Mouse (Mus musculus): ENCODE results near the gene Hoxc9. TPM values are rescaled to one million over a fixed set of nuclear protein-coding genes. Genes with fewer than 3 reads are reported as not detected.

Hoxc9 gene
- total RNA-seq, 2 experiments from 2014 or later: not detected

DNA sequence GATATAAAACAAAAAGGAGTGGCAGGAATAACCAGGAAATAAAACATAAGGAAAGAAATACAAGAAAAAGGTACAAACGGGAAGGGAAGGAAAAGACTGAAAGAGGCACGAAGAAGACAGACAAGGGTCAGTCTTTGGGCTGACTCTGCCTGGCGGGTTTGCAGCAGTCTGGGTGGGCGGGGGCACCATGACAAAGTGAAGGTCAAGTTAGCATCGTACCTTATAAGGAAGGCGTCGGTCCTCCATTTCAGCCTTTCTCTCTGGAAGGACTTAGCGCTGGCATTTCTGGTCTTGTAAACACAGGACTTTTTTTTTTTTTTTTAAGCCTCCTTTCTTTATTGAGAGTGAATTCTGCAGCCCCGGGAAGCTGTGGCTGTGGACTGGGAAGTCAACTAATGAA, 29.0 kb upstream of the Hoxc9 start:
- DNase-seq (ENCODE audit: low spot score in 2 of 2): no peak
- no peak for TF ChIP-seq CTCF (conservative IDR thresholded peaks at IDR 0.05)
- Histone ChIP-seq H3K27ac (no peak overlapping the region), H3K4me3 (no peak overlapping the region)

DNA sequence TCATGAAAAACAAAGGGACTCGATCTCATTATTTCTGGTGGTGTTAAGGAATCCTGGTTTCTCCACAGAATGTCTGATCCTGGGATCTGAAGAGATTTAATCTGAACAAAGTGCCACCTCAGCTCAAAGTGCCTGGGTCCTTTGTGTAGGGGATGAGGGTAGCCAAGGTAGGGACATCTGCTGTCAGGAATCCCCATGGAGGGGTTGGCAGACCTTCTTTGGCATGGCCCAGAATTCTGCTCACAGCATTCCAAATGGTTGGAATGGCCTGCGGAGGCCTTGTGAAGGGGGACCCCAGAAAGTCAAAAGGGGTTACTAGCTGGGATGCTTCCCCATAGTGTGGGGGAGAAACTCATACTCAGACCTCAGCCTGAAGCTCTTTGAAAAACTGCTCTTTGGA, 27.4 kb upstream of the Hoxc9 start:
- Histone ChIP-seq H3K4me3 (no peak overlapping the region), H3K27ac (no peak overlapping the region)
- no peak for TF ChIP-seq CTCF (conservative IDR thresholded peaks at IDR 0.05)
- no peak for DNase-seq (ENCODE audit: low spot score in 2 of 2)

DNA sequence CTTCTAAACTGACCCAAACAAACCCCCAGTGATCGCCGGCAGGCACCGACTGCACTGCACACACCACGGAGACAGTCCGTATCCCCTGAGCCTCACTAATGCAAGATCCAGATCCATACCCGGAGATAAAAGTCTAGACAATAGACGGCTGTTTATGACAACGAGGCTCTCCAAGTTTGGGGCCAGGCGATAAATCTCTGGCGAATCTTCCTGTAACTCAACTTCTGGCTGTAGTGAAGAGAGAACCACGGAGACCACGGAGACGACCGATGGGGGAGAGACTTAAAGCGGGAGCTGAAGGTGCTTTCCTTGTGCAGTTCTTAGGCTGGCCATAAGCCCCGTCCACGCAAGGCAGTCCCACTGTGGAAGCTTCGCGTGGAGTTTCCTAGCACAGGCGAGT, 26.5 kb upstream of the Hoxc9 start:
- DNase-seq (ENCODE audit: low spot score in 2 of 2): no peak
- no peak overlapping the region for H3K27ac ChIP-seq
- TF ChIP-seq CTCF (conservative IDR thresholded peaks at IDR 0.05): no peak
- H3K4me3 ChIP-seq: no peak overlapping the region

DNA sequence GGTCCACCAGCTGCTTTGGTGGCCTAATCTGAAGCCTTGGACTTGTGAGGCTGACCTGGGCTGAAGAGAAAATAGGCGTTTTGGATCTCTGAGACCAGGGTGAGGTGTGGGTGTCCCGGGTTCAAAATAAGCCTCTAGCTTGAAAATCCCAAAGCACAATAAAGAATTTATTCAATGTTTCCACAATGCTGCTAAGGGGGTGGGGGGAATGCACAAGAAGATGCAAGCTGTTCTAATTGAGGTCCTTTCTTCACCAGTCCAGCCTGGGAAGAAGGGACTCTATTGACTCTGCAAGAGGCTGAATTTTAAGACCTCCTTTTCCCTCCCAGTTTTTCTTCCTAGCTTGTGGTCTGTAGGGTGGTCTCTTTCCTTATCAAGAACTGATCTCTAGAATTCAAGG, 25.4 kb upstream of the Hoxc9 start:
- no peak for TF ChIP-seq CTCF (conservative IDR thresholded peaks at IDR 0.05)
- no peak for DNase-seq (ENCODE audit: low spot score in 2 of 2)
- Histone ChIP-seq H3K27ac (no peak overlapping the region), H3K4me3 (no peak overlapping the region)

DNA sequence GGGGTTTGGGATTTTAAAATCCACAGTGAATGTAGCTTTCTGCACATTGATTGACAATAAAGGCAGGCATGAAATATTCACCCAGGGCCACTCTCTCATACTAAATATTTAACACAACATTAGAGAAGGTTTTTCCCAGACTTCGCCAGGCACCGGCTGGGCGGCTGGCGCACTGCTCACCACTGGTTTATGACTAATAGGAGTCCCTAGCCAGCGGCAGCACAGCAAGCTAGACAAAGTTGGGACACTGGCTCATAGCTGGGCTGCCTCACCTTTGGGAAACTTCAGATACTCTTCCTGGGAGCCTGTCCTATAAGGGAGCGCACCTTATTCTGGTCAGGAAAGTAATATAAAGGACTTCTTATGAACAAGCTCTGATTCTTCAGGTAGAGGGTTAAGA, 22.7 kb upstream of the Hoxc9 start:
- no peak for TF ChIP-seq CTCF (conservative IDR thresholded peaks at IDR 0.05)
- DNase-seq (ENCODE audit: low spot score in 2 of 2): no peak
- Histone ChIP-seq H3K27ac (no peak overlapping the region), H3K4me3 (no peak overlapping the region)

DNA sequence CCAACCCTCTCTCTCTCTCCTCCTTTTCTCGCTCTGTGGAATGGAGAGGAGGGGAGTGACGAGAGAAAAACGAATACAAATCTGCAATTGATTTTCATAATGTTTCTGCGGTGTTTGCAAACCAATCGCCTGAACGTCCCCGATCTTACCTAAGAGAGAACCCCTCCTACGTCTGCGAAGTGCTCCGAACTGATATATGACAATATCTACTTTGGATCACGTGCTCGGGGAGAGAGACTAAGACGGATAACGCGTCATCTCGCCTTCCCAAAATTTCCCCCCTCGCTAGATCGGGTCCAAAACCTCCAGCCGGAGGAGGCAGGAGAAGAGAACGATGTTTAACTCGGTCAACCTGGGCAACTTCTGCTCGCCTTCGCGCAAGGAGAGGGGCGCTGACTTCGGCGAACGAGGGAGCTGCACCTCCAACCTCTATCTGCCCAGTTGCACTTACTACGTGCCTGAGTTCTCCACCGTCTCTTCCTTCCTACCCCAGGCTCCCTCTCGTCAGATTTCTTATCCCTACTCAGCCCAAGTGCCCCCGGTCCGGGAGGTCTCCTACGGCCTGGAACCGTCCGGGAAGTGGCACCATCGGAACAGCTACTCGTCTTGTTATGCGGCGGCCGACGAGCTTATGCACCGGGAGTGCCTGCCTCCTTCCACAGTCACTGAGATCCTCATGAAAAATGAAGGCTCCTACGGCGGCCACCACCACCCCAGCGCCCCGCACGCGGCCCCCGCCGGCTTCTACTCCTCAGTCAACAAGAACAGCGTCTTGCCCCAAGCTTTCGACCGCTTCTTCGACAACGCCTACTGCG, 21.8 kb upstream of the Hoxc9 start, which contains the start of gene Hoxc11:
Hoxc11 (plus strand) TSS at position 236 of the 815 bp plus-strand sequence.
- H3K4me3 ChIP-seq: no peak within 1 kb of the TSS
- no peak for TF ChIP-seq CTCF (conservative IDR thresholded peaks at IDR 0.05)
- no peak for DNase-seq (ENCODE audit: low spot score in 2 of 2)

DNA sequence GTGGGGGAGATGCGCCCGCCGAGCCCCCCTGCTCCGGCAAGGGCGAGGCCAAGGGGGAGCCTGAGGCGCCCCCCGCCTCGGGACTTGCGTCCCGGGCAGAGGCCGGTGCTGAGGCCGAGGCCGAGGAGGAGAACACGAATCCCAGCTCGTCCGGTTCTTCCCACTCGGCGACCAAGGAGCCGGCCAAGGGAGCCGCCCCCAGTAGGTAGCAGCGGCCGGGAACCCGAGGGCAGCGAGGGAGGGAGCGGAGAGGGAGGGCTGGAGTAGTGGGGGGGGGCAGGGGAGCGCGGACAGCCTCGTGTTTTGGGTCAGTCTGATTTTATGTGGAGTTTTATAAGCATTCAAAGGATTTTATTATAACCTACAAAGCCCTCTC, 21.2 kb upstream of the Hoxc9 start:
- H3K4me3 ChIP-seq: no peak overlapping the region
- no peak for DNase-seq (ENCODE audit: low spot score in 2 of 2)
- no peak for TF ChIP-seq CTCF (conservative IDR thresholded peaks at IDR 0.05)
- no peak overlapping the region for H3K27ac ChIP-seq

More for the DNA sequence above, 21.8 kb upstream of the Hoxc9 start, which contains the start of gene Hoxc11:
- no peak within 1 kb of the TSS for H3K27ac ChIP-seq

DNA sequence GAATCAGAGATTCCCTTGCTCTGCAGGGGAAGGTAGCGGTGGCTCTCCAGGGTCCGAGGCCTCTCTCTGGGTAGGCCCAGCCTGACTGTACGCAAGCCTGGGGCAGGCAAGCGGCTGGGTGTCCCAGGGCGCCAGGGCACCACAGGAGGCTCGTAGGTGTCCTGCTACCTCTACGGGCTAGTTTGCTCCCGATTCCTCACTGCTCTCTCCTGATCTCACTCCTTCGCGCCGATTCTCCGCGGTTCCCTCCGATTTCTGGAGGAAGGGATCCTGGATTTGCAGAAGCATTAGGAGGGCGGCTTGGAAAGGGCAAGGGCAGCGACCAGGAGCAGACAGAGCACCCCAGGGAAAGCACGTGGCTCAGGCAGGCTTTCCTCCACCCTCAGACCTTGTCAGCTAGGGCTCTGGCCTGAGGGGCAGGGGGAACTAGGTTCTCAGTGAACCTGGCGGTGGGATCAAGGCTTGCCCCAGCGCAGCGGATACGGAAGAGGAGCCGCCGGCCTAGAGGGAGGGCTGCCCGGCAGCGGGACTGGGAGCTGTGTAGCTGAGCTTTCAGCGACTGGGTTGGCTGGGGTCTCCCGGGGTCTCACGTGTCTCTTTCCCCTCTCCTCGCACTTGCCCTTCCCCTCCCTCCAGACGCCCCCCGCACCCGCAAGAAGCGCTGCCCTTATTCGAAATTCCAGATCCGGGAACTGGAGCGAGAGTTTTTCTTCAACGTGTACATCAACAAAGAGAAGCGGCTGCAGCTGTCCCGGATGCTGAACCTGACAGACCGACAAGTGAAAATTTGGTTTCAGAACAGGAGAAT, 20.2 kb upstream of the Hoxc9 start:
- Histone ChIP-seq H3K4me3 (no peak overlapping the region), H3K27ac (no peak overlapping the region)
- no peak for DNase-seq (ENCODE audit: low spot score in 2 of 2)
- no peak for TF ChIP-seq CTCF (conservative IDR thresholded peaks at IDR 0.05)

DNA sequence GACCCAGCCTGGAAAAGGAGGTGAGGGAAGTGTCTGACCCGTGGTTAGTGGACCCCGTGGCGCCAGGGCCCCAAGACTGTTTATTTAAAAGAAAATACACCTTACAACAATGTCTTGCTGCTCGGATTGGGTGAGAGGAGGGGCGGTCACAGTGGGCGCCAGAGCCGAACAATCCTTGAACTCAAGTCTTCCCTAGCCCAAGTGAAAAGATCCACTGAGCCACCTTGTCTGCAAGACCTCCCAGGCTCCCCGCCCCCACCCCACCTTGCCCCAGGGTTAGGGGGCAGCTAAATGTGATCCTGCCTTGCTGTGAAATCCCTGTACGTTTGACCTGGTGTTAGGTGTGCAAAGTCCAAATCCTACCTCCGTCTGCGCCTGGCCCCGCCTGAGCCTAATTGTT, 19.3 kb upstream of the Hoxc9 start:
- Histone ChIP-seq H3K4me3 (no peak overlapping the region), H3K27ac (no peak overlapping the region)
- DNase-seq (ENCODE audit: low spot score in 2 of 2): no peak
- TF ChIP-seq CTCF (conservative IDR thresholded peaks at IDR 0.05): no peak

DNA sequence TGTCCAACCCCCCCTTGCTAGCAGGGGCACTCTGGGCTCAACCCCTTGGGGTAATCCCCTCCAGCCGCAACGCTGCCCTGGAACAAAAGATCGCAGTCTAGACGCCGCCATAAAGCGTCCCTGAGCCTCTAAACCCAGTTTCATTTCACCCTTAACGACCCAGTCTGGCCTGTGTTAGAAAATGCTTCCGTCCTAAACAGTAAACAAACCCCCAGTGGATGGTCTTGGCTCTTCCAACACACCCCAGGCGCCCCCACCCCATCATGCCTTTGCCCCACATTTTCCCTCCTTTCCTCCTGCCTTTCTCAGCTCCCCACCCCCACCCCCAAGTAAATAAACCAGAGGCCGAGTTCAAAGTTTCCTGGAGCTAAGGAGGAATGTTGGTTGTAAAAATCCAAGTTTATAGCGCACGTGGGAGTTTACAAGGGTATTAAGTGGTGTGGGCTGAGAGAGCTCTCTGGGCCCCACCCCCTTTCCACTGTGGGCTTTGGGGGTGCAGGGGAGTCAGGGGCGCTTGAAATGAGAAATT, 16.5 kb upstream of the Hoxc9 start:
- no peak for DNase-seq (ENCODE audit: low spot score in 2 of 2)
- TF ChIP-seq CTCF (conservative IDR thresholded peaks at IDR 0.05): no peak

DNA sequence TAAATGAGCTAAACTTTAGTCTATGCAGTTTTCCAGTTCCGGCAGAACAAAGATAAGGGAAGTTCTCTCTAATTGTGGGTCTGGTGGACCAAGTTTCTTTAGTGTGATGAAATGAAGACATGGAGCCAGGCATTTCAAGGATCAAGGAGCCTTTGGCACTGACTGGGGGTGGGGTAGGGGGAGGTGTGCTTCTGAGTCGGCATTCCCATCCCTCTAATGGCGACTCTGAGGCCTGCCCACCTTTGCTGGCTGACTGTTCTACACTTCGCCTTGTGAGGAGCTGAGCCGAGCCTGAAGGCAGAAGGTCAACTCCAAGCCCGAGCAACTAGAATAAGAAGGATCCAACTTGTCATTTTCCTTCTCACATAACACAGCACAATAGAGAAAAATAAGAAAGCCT, 14.5 kb upstream of the Hoxc9 start:
- DNase-seq (ENCODE audit: low spot score in 2 of 2): no peak
- Histone ChIP-seq H3K4me3 (no peak overlapping the region), H3K27ac (no peak overlapping the region)
- TF ChIP-seq CTCF (conservative IDR thresholded peaks at IDR 0.05): no peak

More for the DNA sequence above, 16.5 kb upstream of the Hoxc9 start:
- Histone ChIP-seq H3K4me3 (no peak overlapping the region), H3K27ac (no peak overlapping the region)

DNA sequence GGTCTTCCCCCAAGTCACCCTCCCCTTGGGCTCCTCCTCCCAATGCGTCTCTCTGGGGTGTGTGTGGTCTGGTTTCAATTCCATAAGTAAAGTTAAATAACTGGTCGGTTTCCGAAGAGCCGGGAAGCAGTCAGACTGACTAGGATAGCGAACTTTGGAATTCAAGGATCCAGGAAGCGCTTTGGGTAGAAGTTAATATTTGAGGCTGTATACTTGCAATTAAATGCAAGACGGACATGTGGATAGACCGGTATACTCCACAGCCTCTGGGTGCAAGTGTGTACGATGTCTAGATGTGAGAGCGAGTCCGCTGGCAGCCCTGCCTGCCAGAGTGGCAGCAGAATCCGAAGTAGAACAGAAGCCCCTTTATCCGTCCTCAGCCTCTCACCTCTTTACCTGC, 13.7 kb upstream of the Hoxc9 start:
- TF ChIP-seq CTCF (conservative IDR thresholded peaks at IDR 0.05): no peak
- no peak overlapping the region for H3K27ac ChIP-seq
- no peak for DNase-seq (ENCODE audit: low spot score in 2 of 2)
- H3K4me3 ChIP-seq: no peak overlapping the region

DNA sequence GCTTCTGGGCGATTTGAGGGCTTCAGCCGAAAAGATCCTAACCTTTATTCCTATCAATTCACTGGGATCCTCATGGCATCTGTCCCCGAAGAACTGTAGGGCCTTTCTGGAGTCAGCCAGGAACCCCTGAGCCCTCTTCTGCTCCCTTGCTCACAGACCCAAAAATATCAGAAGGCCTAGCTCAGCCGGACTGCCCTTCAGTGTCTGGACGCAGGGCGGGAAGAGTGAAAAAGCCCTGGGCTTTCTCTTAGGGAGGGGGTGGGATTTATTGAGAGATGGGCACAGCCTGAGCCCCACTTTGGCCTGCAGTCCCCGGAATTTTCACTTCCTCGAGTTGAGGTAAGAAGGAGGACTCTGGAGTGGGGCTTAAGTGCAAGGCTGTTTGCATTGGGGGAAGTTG, 13.0 kb upstream of the Hoxc9 start:
- TF ChIP-seq CTCF (conservative IDR thresholded peaks at IDR 0.05): no peak
- H3K27ac ChIP-seq: no peak overlapping the region
- DNase-seq (ENCODE audit: low spot score in 2 of 2): no peak
- H3K4me3 ChIP-seq: no peak overlapping the region

Measured in layer of hippocampus, adult 2 months (tissue).